Mouse (Mus musculus) hindbrain, embryonic 10.5 days (tissue): ENCODE data around the gene Prl6a1. TPM values are rescaled to one million over a fixed set of nuclear protein-coding genes. Genes with fewer than 3 reads are reported as not detected.

Source experiments
- DNase-seq: peaks from one replicate; pipeline ENCODE4 v3.0.0-alpha.2; 2017; ENCODE audit warnings: low spot score
- H3K27ac ChIP-seq: fragments of 300-500 bp; sonication (generic); 2 replicates; pipeline ENCODE4 v1.5.1; 2016; ENCODE audit warnings: mild to moderate bottlenecking, moderate library complexity
- H3K27me3 ChIP-seq: fragments of 300-500 bp; sonication (generic); 2 replicates; pipeline ENCODE4 v1.6.1; 2016; ENCODE audit warnings: mild to moderate bottlenecking; ENCODE audit not compliant: poor library complexity, insufficient read depth, severe bottlenecking
- H3K36me3 ChIP-seq: fragments of 300-500 bp; sonication (generic); 2 replicates; pipeline ENCODE4 v1.6.1; 2016; ENCODE audit warnings: mild to moderate bottlenecking, moderate library complexity
- H3K4me1 ChIP-seq: fragments of 300-500 bp; sonication (generic); replicated peaks from 2 replicates; pipeline ENCODE4 v1.6.1; 2016; ENCODE audit warnings: mild to moderate bottlenecking
- H3K4me3 ChIP-seq: fragments of 300-500 bp; sonication (generic); 2 replicates; pipeline ENCODE4 v1.5.1; 2016; ENCODE audit warnings: mild to moderate bottlenecking, moderate library complexity
- H3K9me3 ChIP-seq: fragments of 300-500 bp; sonication (generic); 2 replicates; pipeline ENCODE4 v1.6.1; 2016; ENCODE audit warnings: mild to moderate bottlenecking, moderate library complexity
- WGBS: fragments of 180-500 bp; shearing (Covaris S2); methylation state at CpG from one replicate; pipeline ENCODE4 v1.1.7; 2016; 5-methylcytosine and 5-hydroxymethylcytosine counted together
- polyA plus RNA-seq: library from polyadenylated mRNA; unstranded; fragments of >200 nt; fragmentation: Nextera tagmentation; extraction: Ambion mirVana; gene quantifications from 2 replicates; pipeline ENCODE4 v1.2.1, GENCODE M21; 2016

The Prl6a1 gene
- not detected in 2 replicates for polyA plus RNA-seq

GRCm38 (mm10) chr13:27312334-27313225, at the start of gene Prl6a1:
Prl6a1 (plus strand) TSS chr13:27312627.
- Histone ChIP-seq H3K27me3 (no peaks in the 10 kb centered on the region), H3K4me1 (no peaks in the 10 kb centered on the region), H3K27ac (no peak within 1 kb of the TSS), H3K36me3 (no peaks in the 10 kb centered on the region), H3K9me3 (no peaks in the 10 kb centered on the region), H3K4me3 (no peak within 1 kb of the TSS)
- no peak for DNase-seq
- WGBS = 87% methylated on average over 7 of the region's 7 CpGs

GRCm38 (mm10) chr13:27334989-27335388, 22.6 kb downstream of the Prl6a1 start:
- WGBS = 74% methylated on average over 1 of the region's 1 CpGs
- Histone ChIP-seq H3K4me3 (no peak overlapping the region), H3K9me3 (no peaks in the 10 kb centered on the region), H3K27me3 (no peaks in the 10 kb centered on the region), H3K36me3 (no peaks in the 10 kb centered on the region), H3K4me1 (no peaks in the 10 kb centered on the region), H3K27ac (no peak overlapping the region)
- no peak for DNase-seq

GRCm38 (mm10) chr13:27342733-27343275, 30.4 kb downstream of the Prl6a1 start:
- Histone ChIP-seq H3K4me3 (no peak overlapping the region), H3K36me3 (no peaks in the 10 kb centered on the region), H3K27ac (no peak overlapping the region), H3K4me1 (no peaks in the 10 kb centered on the region), H3K27me3 (no peaks in the 10 kb centered on the region), H3K9me3 (no peaks in the 10 kb centered on the region)
- WGBS = 86% methylated on average over 3 of the region's 3 CpGs
- DNase-seq = no peak

- no peaks in the 10 kb centered on the region for H3K9me3 ChIP-seq
- no peaks in the 10 kb centered on the region for H3K4me1 ChIP-seq
- no peaks in the 10 kb centered on the region for H3K27me3 ChIP-seq
- H3K4me3 ChIP-seq = no peak within 1 kb of the TSS
- WGBS = 81% methylated on average over 2 of the region's 2 CpGs
- H3K27ac ChIP-seq = no peak within 1 kb of the TSS
- no peaks in the 10 kb centered on the region for H3K36me3 ChIP-seq
- no peak for DNase-seq
These were observed 32.9 kb downstream of the Prl6a1 start, which contains the start of gene Prl8a2 for GRCm38 (mm10) chr13:27345373-27345772. Prl8a2 (plus strand) TSS chr13:27345673.

Other genes with a start within 250 kb of the Prl6a1 start
- gene Prl3d1, start 218.4 kb upstream of the Prl6a1 start, polyA plus RNA-seq = 0.19 TPM in 1 of 2 replicates, not detected in the other
- gene Prl3d2, start 190.9 kb upstream of the Prl6a1 start, polyA plus RNA-seq = not detected in 2 replicates
- gene Prl3d3, start 155.8 kb upstream of the Prl6a1 start, polyA plus RNA-seq = not detected in 2 replicates
- not detected in 2 replicates for gene Prl3c1, start 116.0 kb upstream of the Prl6a1 start, polyA plus RNA-seq
- gene Prl3b1, start 70.8 kb upstream of the Prl6a1 start, polyA plus RNA-seq = 1.2 and 2.4 TPM in 2 replicates
- gene Prl3a1, start 53.2 kb upstream of the Prl6a1 start, polyA plus RNA-seq = not detected in 2 replicates
- 0.30 TPM in 1 of 2 replicates, not detected in the other for gene Prl8a2, start 33.0 kb downstream of the Prl6a1 start, polyA plus RNA-seq
- not detected in 2 replicates for gene Prl2b1, start 78.2 kb downstream of the Prl6a1 start, polyA plus RNA-seq
- not detected in 2 replicates for gene Prl8a6, start 126.1 kb downstream of the Prl6a1 start, polyA plus RNA-seq
- not detected in 2 replicates for gene Prl8a8, start 200.6 kb downstream of the Prl6a1 start, polyA plus RNA-seq